Mouse (Mus musculus): Measurements from ENCODE around the gene Wasl. TPM values are rescaled to one million over a fixed set of nuclear protein-coding genes. Genes with fewer than 3 reads are reported as not detected.

Wasl gene
- polyA plus RNA-seq, 1 experiment = 4.0 TPM

DNA sequence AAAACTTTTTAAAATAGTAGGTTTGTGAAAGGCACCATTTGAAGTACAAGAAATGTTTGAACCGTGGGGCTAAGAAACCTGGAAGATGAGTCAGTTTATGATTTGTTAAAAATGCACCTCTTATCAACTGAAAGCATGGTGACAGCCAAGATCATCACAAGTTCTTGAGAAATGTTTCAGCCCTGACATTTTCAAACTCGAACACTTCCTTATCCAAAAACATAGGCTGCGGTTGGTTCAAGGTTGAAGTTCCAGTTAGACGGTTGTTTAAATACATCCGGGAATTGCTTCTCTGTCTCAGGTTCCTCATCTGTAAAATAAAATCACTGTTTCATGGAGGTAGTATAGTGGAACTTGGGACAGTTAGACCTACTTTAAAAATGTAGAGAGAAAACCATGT is 1.4 kb upstream of the Wasl start:
- Histone ChIP-seq H3K4me1 (ENCODE audit: control insufficient read depth) (peaks cover 30% of the 10 kb centered on the region), H3K9me3 (ENCODE audit: control insufficient read depth, low read length) (no peaks in the 10 kb centered on the region), H3K36me3 (ENCODE audit: control insufficient read depth) (no peaks in the 10 kb centered on the region; the same call in 1 of the 2 replicates), H3K27me3 (ENCODE audit: control insufficient read depth) (no peaks in the 10 kb centered on the region), H3K4me3 (replicated peaks) (no peak overlapping the region)
- TF ChIP-seq GATA1 (IDR thresholded peaks at IDR 0.05; ENCODE audit: low read length) (no peak), TAL1 (IDR thresholded peaks at IDR 0.05; ENCODE audit: low read length) (no peak)

- H3K9me3 ChIP-seq (ENCODE audit: control insufficient read depth, low read length) = no peaks in the 10 kb centered on the region
- TF ChIP-seq GATA1 (IDR thresholded peaks at IDR 0.05; ENCODE audit: low read length) = no peak
- TF ChIP-seq TAL1 (IDR thresholded peaks at IDR 0.05; ENCODE audit: low read length) = no peak
- peak overlapping the region; percentile 98 for H3K4me3 ChIP-seq (replicated peaks)
- peaks cover 10% of the 10 kb centered on the region for H3K36me3 ChIP-seq (ENCODE audit: control insufficient read depth)
- H3K4me1 ChIP-seq (ENCODE audit: control insufficient read depth) = peaks cover 39% of the 10 kb centered on the region
- no peaks in the 10 kb centered on the region for H3K27me3 ChIP-seq (ENCODE audit: control insufficient read depth)
Measured at GRCm38 (mm10) chr6:24664133-24664866, 509 bp downstream of the Wasl start.

- Histone ChIP-seq H3K36me3 (ENCODE audit: control insufficient read depth) (peaks cover 13% of the 10 kb centered on the region), H3K4me1 (ENCODE audit: control insufficient read depth) (peaks cover 39% of the 10 kb centered on the region), H3K9me3 (ENCODE audit: control insufficient read depth, low read length) (no peaks in the 10 kb centered on the region), H3K27me3 (ENCODE audit: control insufficient read depth) (no peaks in the 10 kb centered on the region), H3K4me3 (replicated peaks) (peak overlapping the region; percentile 98)
- TF ChIP-seq TAL1 (IDR thresholded peaks at IDR 0.05; ENCODE audit: low read length) = no peak
- no peak for TF ChIP-seq GATA1 (IDR thresholded peaks at IDR 0.05; ENCODE audit: low read length)
Measured at GRCm38 (mm10) chr6:24663196-24664132, 1.3 kb downstream of the Wasl start.

DNA sequence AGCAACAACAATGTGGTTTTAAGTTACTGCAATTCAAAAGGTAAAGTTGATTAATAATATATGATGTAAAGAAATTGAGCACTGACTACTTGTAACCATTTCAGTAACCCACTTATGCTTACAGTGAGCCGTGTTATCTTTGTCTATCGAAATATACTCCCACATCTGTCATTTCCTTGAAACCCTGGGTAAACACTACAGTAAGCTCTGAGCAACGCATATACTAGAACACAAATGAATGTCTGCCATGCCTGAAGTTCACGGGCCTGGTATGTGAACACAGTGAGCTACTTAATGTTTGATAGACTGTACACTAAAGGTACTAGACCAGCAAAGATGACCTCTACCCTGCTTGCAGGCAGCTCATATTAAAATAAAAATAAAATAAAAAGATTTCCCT is 2.3 kb downstream of the Wasl start:
- Histone ChIP-seq H3K9me3 (ENCODE audit: control insufficient read depth, low read length) (no peaks in the 10 kb centered on the region), H3K4me3 (replicated peaks) (peak overlapping the region; percentile 98), H3K27me3 (ENCODE audit: control insufficient read depth) (no peaks in the 10 kb centered on the region), H3K4me1 (ENCODE audit: control insufficient read depth) (peaks cover 42% of the 10 kb centered on the region), H3K36me3 (ENCODE audit: control insufficient read depth) (peaks cover 16% of the 10 kb centered on the region)
- TF ChIP-seq TAL1 (IDR thresholded peaks at IDR 0.05; ENCODE audit: low read length) = no peak
- TF ChIP-seq GATA1 (IDR thresholded peaks at IDR 0.05; ENCODE audit: low read length) = no peak

DNA sequence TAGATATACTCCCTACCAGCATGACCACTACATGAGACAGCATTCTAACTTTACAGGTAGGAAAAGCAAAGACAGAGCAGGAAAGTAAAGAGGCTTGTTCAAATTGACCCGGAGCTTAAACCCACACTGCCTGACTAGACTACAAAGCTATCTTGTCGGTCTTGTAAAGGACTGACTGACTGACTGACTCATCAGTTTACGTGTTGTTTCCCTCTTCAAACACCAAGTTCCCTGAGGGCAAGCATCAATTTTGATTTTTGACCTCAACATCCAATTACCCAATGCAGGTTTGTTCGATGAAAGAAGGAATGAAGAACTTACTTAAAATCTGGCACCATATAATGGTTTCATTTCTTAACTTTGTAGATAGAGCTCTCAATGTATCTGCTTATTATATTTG is 2.9 kb downstream of the Wasl start:
- no peak for TF ChIP-seq GATA1 (IDR thresholded peaks at IDR 0.05; ENCODE audit: low read length)
- TF ChIP-seq TAL1 (IDR thresholded peaks at IDR 0.05; ENCODE audit: low read length) = no peak
- peak overlapping the region; percentile 98 for H3K4me3 ChIP-seq (replicated peaks)
- no peaks in the 10 kb centered on the region for H3K27me3 ChIP-seq (ENCODE audit: control insufficient read depth)
- peaks cover 18% of the 10 kb centered on the region for H3K36me3 ChIP-seq (ENCODE audit: control insufficient read depth)
- H3K9me3 ChIP-seq (ENCODE audit: control insufficient read depth, low read length) = no peaks in the 10 kb centered on the region
- H3K4me1 ChIP-seq (ENCODE audit: control insufficient read depth) = peaks cover 43% of the 10 kb centered on the region

- Histone ChIP-seq H3K4me1 (ENCODE audit: control insufficient read depth) (peaks cover 31% of the 10 kb centered on the region), H3K9me3 (ENCODE audit: control insufficient read depth, low read length) (no peaks in the 10 kb centered on the region), H3K36me3 (ENCODE audit: control insufficient read depth) (peaks cover 23% of the 10 kb centered on the region), H3K4me3 (replicated peaks) (no peak overlapping the region), H3K27me3 (ENCODE audit: control insufficient read depth) (no peaks in the 10 kb centered on the region)
- TF ChIP-seq TAL1 (IDR thresholded peaks at IDR 0.05; ENCODE audit: low read length) (no peak), GATA1 (IDR thresholded peaks at IDR 0.05; ENCODE audit: low read length) (no peak)
Measured at GRCm38 (mm10) chr6:24657647-24658387, 7.0 kb downstream of the Wasl start.

DNA sequence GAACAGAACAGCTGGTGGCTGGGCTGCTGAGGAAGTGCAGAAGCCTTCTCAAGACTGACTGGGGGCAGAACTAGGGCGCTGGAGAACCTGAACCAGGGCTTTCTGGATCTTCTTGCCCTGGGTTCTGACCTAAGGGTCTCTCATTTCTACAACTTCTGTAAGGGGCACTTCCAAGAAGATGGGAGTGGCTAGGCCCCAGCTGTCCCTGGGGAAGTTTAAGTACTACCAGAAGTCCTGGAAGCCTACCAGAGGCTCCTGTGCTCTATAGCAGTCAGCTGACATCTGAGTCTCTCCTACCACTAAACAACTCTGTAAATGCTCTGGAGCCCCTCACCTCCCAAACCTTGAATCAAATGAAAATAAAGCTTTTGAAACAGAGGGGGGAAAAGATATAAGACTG is 8.7 kb downstream of the Wasl start:
- H3K4me3 ChIP-seq (replicated peaks) = no peak overlapping the region
- TF ChIP-seq GATA1 (IDR thresholded peaks at IDR 0.05; ENCODE audit: low read length) (no peak), TAL1 (IDR thresholded peaks at IDR 0.05; ENCODE audit: low read length) (no peak)
- H3K4me1 ChIP-seq (ENCODE audit: control insufficient read depth) = peaks cover 20% of the 10 kb centered on the region
- peaks cover 21% of the 10 kb centered on the region for H3K36me3 ChIP-seq (ENCODE audit: control insufficient read depth)
- H3K9me3 ChIP-seq (ENCODE audit: control insufficient read depth, low read length) = no peaks in the 10 kb centered on the region
- H3K27me3 ChIP-seq (ENCODE audit: control insufficient read depth) = no peaks in the 10 kb centered on the region

- TF ChIP-seq GATA1 (IDR thresholded peaks at IDR 0.05; ENCODE audit: low read length) (no peak), TAL1 (IDR thresholded peaks at IDR 0.05; ENCODE audit: low read length) (no peak)
- H3K4me1 ChIP-seq (ENCODE audit: control insufficient read depth) = peaks cover 37% of the 10 kb centered on the region
- peaks cover 5% of the 10 kb centered on the region for H3K36me3 ChIP-seq (ENCODE audit: control insufficient read depth)
- H3K4me3 ChIP-seq (replicated peaks) = no peak overlapping the region
- no peaks in the 10 kb centered on the region for H3K27me3 ChIP-seq (ENCODE audit: control insufficient read depth)
- no peaks in the 10 kb centered on the region for H3K9me3 ChIP-seq (ENCODE audit: control insufficient read depth, low read length)
Measured at GRCm38 (mm10) chr6:24651538-24651937, 13.3 kb downstream of the Wasl start.
